In genomic region chr3:117024111-117024510, GRCm38 (mm10) we compare ENCODE assay signal across 32 mouse cellular contexts. TPM values are rescaled to one million over a fixed set of nuclear protein-coding genes. Genes with fewer than 3 reads are reported as not detected.
A peak's percentile ranks its signal among the peaks of the same experiment; 100 is the strongest.
DNase-seq lines count a peak whose midpoint lies in the region; ATAC-seq and TF ChIP-seq lines count a peak whose summit lies in the region.
"Had no signal": no experiment of that assay in that cellular context is flagged by ENCODE, and none has a peak within 500 bp of the region (broad histone marks: within the 10 kb centered on the region; RNA-seq: fewer than 3 reads in every experiment).

No protein-coding gene starts in this region.

- no peaks in the 10 kb centered on the region for H3K9me3 ChIP-seq in stomach, embryonic 16.5 days (replicated peaks; ENCODE audit: control insufficient read depth, low read length)
- no peaks in the 10 kb centered on the region for H3K9me3 ChIP-seq in forebrain, embryonic 13.5 days (replicated peaks)
- H3K9me3 ChIP-seq: G1E; heart, embryonic 10.5 days; limb, embryonic 15.5 days; liver, embryonic 15.5 days; midbrain, embryonic 10.5 days; neural tube, embryonic 13.5 days had no signal

- H3K4me3 ChIP-seq in gastrocnemius, adult 2 months: no peak overlapping the region
- no peak overlapping the region for H3K4me3 ChIP-seq in layer of hippocampus, adult 2 months
- no peak overlapping the region for H3K4me3 ChIP-seq in brown adipose tissue, adult 24 weeks (ENCODE audit: insufficient read depth, low read depth, low read length)
- no peak overlapping the region for H3K4me3 ChIP-seq in stomach, embryonic 16.5 days (replicated peaks; ENCODE audit: low read length)
- H3K4me3 ChIP-seq in forebrain, embryonic 13.5 days: no peak overlapping the region
- H3K4me3 ChIP-seq: heart, embryonic 10.5 days; limb, embryonic 15.5 days; liver, embryonic 15.5 days; midbrain, embryonic 10.5 days; myocyte; neural tube, embryonic 13.5 days had no signal

- peak; percentile 40; the same call in 1 of the 2 replicates for ATAC-seq in stomach, embryonic 16.5 days (ENCODE audit: insufficient read depth, low FRiP score)
- ATAC-seq in forebrain, embryonic 13.5 days: no peak
- ATAC-seq: forebrain, embryonic 14.5 days; inflammation-experienced regulatory T-cells, adult 6 months; midbrain, embryonic 16.5 days; Patski had no signal

- intact Hi-C loops in gastrocnemius, adult 2 months (cut with DNase I): loop anchor here (5.0 kb wide), 2 partner anchors 57 to 102 kb away; partner anchors contain the start of genes 4930455H04Rik and Palmd

- peak overlapping the region; percentile 76 for H3K27ac ChIP-seq in gastrocnemius, adult 2 months
- H3K27ac ChIP-seq in layer of hippocampus, adult 2 months: peak overlapping the region; percentile 55; the same call in 1 of the 2 replicates
- H3K27ac ChIP-seq in brown adipose tissue, adult 24 weeks (replicated peaks; ENCODE audit: low read depth, low read length): peak overlapping the region; percentile 99
- no peak overlapping the region for H3K27ac ChIP-seq in stomach, embryonic 16.5 days (ENCODE audit: low read length)
- H3K27ac ChIP-seq in forebrain, embryonic 13.5 days: no peak overlapping the region
- H3K27ac ChIP-seq: heart, embryonic 10.5 days; hindbrain, embryonic 14.5 days; limb, embryonic 15.5 days; liver, embryonic 15.5 days; midbrain, embryonic 10.5 days; neural tube, embryonic 13.5 days had no signal

- no peak overlapping the region for H3K9ac ChIP-seq in stomach, embryonic 16.5 days (ENCODE audit: low read length)
- H3K9ac ChIP-seq in forebrain, embryonic 13.5 days: no peak overlapping the region
- H3K9ac ChIP-seq: hindbrain, embryonic 14.5 days; limb, embryonic 15.5 days; liver, embryonic 15.5 days; neural tube, embryonic 13.5 days had no signal

- DNase-seq in gastrocnemius, adult 2 months: no peak
- DNase-seq in gastrocnemius, postnatal 10 days: no peak
- no peak for DNase-seq in layer of hippocampus, adult 2 months (ENCODE audit: low spot score in 2 of 2)
- no peak for DNase-seq in layer of hippocampus, postnatal 36 days
- no peak for DNase-seq in embryo, embryonic 10 days (ENCODE audit: low spot score)
- DNase-seq: cerebellum, adult 2 months; cerebellum, postnatal 25 days; gastrocnemius, postnatal 25 days; heart, postnatal 10 days; kidney, postnatal 14 days; right cerebral cortex, postnatal 4 days had no signal

- 53% methylated on average over 1 of the region's 1 CpGs for WGBS in stomach, embryonic 16.5 days
- WGBS in forebrain, embryonic 13.5 days: 89% methylated on average over 1 of the region's 1 CpGs

- peaks cover 25% of the 10 kb centered on the region for H3K4me1 ChIP-seq in brown adipose tissue, adult 24 weeks (ENCODE audit: control insufficient read depth, insufficient read depth, insufficient read length, low read length)
- no peaks in the 10 kb centered on the region for H3K4me1 ChIP-seq in stomach, embryonic 16.5 days (ENCODE audit: control insufficient read depth, insufficient read depth, low read length)
- no peaks in the 10 kb centered on the region for H3K4me1 ChIP-seq in forebrain, embryonic 13.5 days
- H3K4me1 ChIP-seq: heart, embryonic 10.5 days; limb, embryonic 15.5 days; liver, embryonic 15.5 days; neural tube, embryonic 13.5 days had no signal

- no peaks in the 10 kb centered on the region for H3K27me3 ChIP-seq in stomach, embryonic 16.5 days (ENCODE audit: control insufficient read depth, insufficient read depth, low read length)
- H3K27me3 ChIP-seq in forebrain, embryonic 13.5 days: no peaks in the 10 kb centered on the region
- H3K27me3 ChIP-seq: limb, embryonic 15.5 days; liver, embryonic 15.5 days; neural tube, embryonic 13.5 days; Patski had no signal

- no peaks in the 10 kb centered on the region for H3K36me3 ChIP-seq in stomach, embryonic 16.5 days (ENCODE audit: control insufficient read depth, insufficient read depth, low read length)
- H3K36me3 ChIP-seq in forebrain, embryonic 13.5 days (ENCODE audit: poor library complexity, severe bottlenecking): no peaks in the 10 kb centered on the region
- H3K36me3 ChIP-seq: G1E; heart, embryonic 10.5 days; limb, embryonic 15.5 days; liver, embryonic 15.5 days; midbrain, embryonic 10.5 days; neural tube, embryonic 13.5 days had no signal

- no peak for TF ChIP-seq CTCF in gastrocnemius, adult 2 months (IDR thresholded peaks at IDR 0.05)
- TF ChIP-seq CTCF in layer of hippocampus, adult 2 months (conservative IDR thresholded peaks at IDR 0.05): no peak

- no peak overlapping the region for H3K4me2 ChIP-seq in stomach, embryonic 16.5 days (ENCODE audit: low read depth, low read length)
- H3K4me2 ChIP-seq in forebrain, embryonic 13.5 days: no peak overlapping the region
- H3K4me2 ChIP-seq: hindbrain, embryonic 14.5 days; limb, embryonic 15.5 days; liver, embryonic 15.5 days; neural tube, embryonic 13.5 days had no signal

RNA-seq across cellular contexts. Expression of gene Palmd, which starts 55.3 kb away (rescaled TPM):
- total RNA-seq in gastrocnemius, adult 2 months (2021): 10 to 100 TPM; 25.3 to 37.5 TPM
- 10 to 100 TPM; 31.0 to 39.0 TPM for total RNA-seq in gastrocnemius, postnatal 10 days (2021)
- 10 to 100 TPM; 30.2 TPM for total RNA-seq in layer of hippocampus, adult 2 months (2021)
- total RNA-seq in layer of hippocampus, postnatal 36 days (2021): 10 to 100 TPM; 29.1 to 31.8 TPM
- 132 and 150 TPM in 2 replicates for polyA plus RNA-seq in brown adipose tissue, adult 24 weeks (2012; ENCODE audit: insufficient read depth, insufficient read length, missing spikeins)
- 7.7 and 9.5 TPM in 2 replicates for polyA plus RNA-seq in stomach, embryonic 16.5 days (2015; fragmentation: Nextera tagmentation; extraction: Ambion mirVana)
- polyA plus RNA-seq in forebrain, embryonic 13.5 days (2015; fragmentation: Nextera tagmentation; extraction: Ambion mirVana): 10.0 and 14.9 TPM in 2 replicates
- polyA plus RNA-seq: G1E; inflammation-experienced regulatory T-cells, adult 6 months had no signal

RNA-seq across cellular contexts. Expression of gene 4930455H04Rik, which starts 56.0 kb away (rescaled TPM):
- total RNA-seq in gastrocnemius, adult 2 months (2021): under 1 TPM in 1 of 2 experiments, not detected in 1; 0.18 TPM
- total RNA-seq in gastrocnemius, postnatal 10 days (2021): under 1 TPM in 1 of 2 experiments, not detected in 1; 0.16 TPM
- not detected for total RNA-seq in layer of hippocampus, adult 2 months (2021)
- not detected for total RNA-seq in layer of hippocampus, postnatal 36 days (2021)
- not detected in 2 replicates for polyA plus RNA-seq in brown adipose tissue, adult 24 weeks (2012; ENCODE audit: insufficient read depth, insufficient read length, missing spikeins)
- polyA plus RNA-seq in stomach, embryonic 16.5 days (2015; fragmentation: Nextera tagmentation; extraction: Ambion mirVana): not detected in 2 replicates
- not detected in 2 replicates for polyA plus RNA-seq in forebrain, embryonic 13.5 days (2015; fragmentation: Nextera tagmentation; extraction: Ambion mirVana)
- total RNA-seq: G1E; gastrocnemius, postnatal 25 days; layer of hippocampus, adult 18-20 months; layer of hippocampus, postnatal 25 days; left cerebral cortex, postnatal 14 days had no signal
- polyA plus RNA-seq: cerebellum, adult 2 months; embryonic facial prominence, embryonic 14.5 days; forebrain, embryonic 14.5 days; G1E; heart, embryonic 10.5 days; hindbrain, embryonic 14.5 days; inflammation-experienced regulatory T-cells, adult 6 months; limb, embryonic 15.5 days; liver, embryonic 15.5 days; lung, embryonic 16.5 days; midbrain, embryonic 10.5 days; midbrain, embryonic 16.5 days; myocyte; neural tube, embryonic 13.5 days; Patski; urinary bladder, adult 2 months had no signal

Comparison
In these comparisons a context has a peak if more than half of its experiments do, and no peak if none do; other contexts are left out.
1. H3K27ac ChIP-seq: peak in gastrocnemius, adult 2 months (single experiment), layer of hippocampus, adult 2 months (single experiment) and brown adipose tissue, adult 24 weeks (single experiment); none in stomach, embryonic 16.5 days (single experiment) and forebrain, embryonic 13.5 days (single experiment).